Mouse (Mus musculus): ENCODE data around the gene Myct1.

Gene Myct1

DNA sequence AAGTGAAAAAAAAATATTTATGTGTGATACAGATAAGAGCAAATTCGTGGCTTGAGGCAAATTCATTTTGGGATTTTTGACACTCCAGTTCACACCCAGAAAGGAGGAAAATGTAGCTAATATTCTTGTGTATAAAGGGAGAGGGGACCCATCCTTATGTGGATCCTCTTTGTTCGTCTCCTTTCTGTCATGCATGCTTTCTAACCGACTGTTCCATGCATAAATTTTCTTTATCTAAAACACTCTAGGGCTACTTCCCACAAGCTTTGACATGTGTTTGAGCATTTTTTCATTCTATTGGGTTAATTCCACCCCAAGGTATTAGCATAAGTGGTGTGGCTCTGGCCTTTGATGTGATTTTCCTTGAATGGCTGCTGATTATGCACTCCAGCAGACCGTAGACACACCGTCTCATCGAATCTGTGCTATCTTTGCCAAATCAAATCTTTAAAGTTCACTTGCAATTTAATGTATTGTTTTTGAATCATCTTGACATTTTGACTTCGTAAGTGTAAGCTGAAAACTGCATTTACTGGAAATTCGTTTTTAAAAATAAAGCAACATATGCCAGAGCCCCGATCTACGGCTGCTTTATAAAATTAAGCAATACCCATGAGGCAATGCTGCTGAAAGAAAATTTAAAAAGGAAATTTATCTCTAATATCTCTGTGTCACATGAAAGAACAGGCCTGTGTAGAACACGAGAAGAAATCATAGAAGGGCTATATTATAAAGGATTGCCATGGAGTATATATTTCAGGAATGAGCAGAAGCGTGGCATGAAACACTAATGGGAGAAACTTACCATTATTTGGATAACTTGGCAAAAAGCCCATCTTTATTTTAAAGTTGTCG, 21.8 kb downstream of the Myct1 start:
- DNase-seq (ENCODE audit: low spot score), result no peak

- no peak for DNase-seq (ENCODE audit: low spot score)
These were observed 32.7 kb downstream of the Myct1 start for GRCm38 (mm10) chr10:5626268-5626667.

DNA sequence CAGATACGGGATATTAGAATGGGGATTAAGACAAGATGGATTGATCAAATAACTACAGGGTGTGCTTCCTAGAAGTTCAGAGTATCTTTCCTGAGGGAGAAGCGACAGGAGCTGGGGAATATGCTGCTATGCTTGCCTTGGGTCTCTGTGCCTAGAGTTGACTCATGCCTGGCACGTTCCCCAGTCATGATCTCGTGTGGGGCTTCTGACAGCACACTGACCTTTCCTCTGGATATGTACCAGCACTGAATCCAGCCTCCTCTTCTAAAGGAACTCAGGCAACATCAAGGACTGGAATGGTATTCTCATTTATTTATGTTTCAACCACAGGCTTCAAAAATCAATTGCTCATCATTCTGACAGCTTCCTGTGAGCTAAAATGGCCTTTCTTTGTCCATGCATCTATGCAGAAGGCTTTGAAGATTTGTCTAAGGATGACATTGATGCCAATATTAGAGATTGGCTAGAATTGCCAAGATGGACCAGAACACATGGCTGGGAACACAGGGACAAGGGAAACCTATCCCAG, 40.2 kb downstream of the Myct1 start:
- no peak for DNase-seq (ENCODE audit: low spot score)

DNA sequence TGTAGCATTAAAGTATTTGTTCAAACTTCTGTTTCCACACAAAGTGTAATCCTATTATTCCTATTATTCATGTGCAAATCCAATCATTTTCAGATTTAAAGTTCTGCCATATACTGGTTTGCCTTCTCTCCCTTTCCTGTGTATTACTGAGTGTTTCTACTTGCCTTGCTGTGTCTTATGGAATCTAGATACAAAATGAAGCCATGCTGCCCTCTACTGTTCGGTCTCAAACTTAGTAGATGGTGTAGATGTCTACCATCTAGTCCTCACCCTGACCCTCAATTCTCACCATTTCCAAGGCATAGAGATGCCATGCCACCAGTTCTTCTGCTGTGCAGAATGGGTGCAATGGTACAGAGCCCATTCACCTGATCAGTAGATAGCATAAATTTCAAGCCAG, 40.8 kb downstream of the Myct1 start:
- DNase-seq (ENCODE audit: low spot score), result no peak

GRCm38 (mm10) chr10:5637322-5637721, 43.7 kb downstream of the Myct1 start:
- DNase-seq (ENCODE audit: low spot score), result no peak

GRCm38 (mm10) chr10:5639112-5639511, 45.5 kb downstream of the Myct1 start, which contains the start of gene Vip:
TSS of gene Vip (plus strand) at chr10:5639218.
- no peak for DNase-seq (ENCODE audit: low spot score)

Measured in spleen, adult 12 weeks (tissue).